Mouse (Mus musculus): ENCODE results near the gene Rapgef3.

- TF ChIP-seq EP300 (IDR thresholded peaks at IDR 0.05; ENCODE audit: low read depth) (no peak), CTCF (IDR thresholded peaks at IDR 0.05; ENCODE audit: low read depth) (no peak)
Measured at GRCm38 (mm10) chr15:97740283-97740732, 27.5 kb downstream of the Rapgef3 start.

Data from heart, postnatal 0 days (tissue).